Mouse (Mus musculus) retina, postnatal 7 days (tissue): ENCODE results near the gene Gcc1.

Source experiments
- DNase-seq: peaks from one replicate; pipeline ENCODE4 v3.0.0-alpha.2; 2012; ENCODE audit warnings: low read depth, low spot score

Gcc1 gene

DNA sequence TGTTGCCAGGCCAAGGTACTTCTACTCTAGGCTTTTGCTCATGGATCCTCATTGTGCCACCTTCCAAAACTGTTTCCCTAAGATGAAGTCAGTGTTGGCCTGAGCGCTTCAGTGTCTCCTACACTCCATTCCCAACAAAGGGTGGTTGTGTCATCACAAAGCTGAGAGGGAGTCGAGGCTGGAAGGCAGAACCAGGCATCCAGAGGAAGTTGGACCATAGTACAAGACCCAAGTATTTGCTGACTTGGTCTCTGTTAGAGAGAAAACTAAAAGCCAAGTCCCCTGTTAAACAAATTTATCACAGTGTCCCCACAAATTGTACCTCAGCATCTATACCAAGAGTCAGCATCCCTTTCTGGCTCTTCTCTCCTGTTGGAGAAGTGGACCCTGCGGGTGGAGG, at the start of gene Gcc1:
TSS of gene Gcc1 (minus strand) at position 101 of the 400 bp plus-strand sequence.
- no peak for DNase-seq

DNA sequence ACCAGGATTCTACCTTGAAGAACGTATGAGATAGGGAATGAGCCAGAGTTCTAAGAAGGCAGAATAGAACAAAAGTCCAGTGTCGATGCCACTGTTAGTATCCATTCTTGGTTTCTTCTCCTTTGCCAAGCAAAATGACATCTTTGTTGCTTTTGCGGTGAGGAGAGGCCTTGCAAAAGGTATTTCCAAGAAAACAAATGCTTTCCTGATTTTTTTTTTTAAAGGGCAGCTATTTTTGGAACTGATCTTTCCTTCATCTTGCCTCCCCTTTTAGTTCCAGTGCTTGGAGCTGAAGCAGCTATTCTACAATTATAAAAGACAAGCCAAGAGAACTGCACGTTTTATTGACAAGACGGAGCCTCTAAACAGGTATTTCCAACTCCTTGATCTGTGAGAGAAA, 46.6 kb upstream of the Gcc1 start, which contains the start of gene Snd1:
TSS of gene Snd1 (plus strand) at position 301 of the 400 bp plus-strand sequence.
- DNase-seq: no peak

DNA sequence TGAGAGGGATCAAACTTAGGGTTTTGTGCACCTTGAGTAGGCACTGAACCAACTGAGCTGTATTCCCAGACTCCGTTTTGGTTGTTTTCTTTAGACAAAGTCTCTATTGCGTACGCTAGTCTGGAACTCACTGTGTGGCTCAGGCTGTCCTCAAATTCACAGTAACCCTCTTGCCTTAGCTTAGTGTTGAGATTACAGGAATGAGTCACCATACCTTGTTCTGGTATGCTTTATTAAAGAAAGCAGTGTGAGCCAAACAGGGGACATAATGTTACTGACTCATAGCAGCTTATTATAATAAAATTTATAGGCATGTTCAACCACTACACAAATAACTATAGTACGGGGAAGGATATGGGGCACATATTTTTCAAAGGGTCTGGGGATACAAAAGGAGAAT, 46.0 kb upstream of the Gcc1 start:
- no peak for DNase-seq

DNA sequence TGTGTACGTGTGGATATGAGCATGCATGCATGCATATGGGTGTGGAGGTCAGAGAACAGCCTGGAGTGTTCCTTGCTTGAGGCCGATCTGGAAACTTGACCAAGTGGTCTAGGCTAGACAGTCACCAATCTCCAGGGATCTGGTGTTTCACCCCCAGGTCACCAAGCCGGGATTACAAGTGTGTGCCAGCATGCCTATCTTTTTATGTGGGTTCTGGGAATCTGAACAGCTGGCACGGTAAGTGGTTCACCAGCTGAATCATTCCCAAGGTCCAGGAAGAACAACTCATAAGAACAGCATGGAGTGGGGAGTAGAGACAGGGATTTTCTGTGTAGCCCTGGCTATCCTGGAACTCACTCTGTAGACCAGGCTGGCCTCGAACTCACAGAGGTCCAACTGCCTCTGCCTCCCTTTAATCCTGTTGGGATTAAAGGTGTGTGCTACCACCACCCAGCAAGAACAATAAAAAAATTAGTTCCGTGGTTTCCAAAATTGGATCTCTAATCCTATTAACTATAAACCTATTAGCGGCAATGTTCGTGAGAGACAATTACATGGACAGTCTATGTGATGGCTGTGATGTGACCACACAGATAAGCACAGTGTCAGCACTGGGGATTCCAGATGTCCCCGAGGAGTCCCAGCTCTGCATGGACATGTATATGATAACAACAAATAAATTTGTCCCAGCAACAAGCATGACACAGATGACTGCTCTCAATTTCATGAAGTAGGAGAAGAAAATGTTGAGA, 43.3 kb upstream of the Gcc1 start:
- DNase-seq: peak; percentile 25

DNA sequence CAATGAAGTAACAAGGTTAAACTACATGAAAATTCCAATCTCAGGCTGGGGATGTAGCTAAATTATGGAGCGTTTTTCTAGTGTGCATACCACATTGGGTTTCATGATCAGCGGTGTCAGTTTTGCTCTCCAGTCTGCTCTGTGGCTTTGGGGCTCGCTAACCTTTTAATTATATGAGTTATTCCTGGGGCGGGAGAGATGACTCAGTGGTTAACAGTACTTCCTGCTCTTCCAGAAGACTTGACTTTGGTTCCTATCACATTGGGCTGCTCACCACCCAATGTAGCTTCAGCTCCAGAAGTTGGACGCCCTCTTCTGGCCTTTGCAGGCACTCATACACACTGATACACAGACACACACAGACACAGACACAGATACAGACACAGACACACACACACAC, 42.4 kb upstream of the Gcc1 start:
- DNase-seq: no peak

DNA sequence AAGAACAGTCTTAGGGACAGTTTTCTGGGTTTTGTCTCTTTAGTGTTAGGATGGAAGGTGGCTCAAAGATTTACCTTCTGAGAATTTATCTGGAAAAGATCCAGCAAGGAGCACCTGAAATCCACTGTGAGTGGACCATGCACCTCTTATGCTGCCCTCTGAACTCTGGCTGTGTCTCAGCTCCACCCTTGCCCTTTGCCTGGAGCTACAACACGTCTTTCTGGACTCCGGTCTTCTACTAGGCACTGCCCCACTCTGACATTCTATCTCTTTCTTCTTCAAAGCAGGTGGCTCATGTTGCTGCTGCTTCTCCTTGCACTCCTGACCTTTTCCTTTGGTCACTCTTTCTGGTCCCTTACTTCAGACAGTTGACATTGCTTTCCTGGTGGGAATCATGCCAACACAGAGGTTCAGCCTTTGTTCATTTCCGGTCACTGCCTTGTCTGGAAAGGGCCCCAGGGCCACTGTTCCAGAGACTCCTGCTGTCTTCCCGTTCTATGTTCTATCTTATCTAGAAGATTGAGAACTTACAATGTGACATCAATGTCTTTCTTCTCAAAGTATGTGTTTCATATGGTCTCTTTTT, 41.9 kb upstream of the Gcc1 start:
- no peak for DNase-seq

DNA sequence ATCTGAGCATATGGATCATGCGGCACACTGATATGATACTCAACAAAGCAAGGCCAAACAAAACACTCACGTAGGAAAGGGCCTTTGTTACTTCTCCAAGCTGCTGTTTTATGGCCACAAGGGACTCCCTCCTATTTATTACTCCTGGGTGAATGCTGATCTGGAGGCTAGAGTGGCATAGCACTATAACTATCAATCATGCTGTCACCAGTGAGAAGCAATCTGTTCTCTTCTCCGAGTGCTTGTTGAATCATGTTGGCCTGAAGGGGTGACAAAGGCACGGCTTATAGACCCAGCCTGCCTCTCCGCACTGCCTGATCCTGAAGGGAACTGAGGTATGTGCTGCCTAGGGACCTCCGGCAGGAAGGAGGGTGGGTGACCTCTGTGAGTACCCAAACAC, 36.4 kb upstream of the Gcc1 start:
- no peak for DNase-seq

DNA sequence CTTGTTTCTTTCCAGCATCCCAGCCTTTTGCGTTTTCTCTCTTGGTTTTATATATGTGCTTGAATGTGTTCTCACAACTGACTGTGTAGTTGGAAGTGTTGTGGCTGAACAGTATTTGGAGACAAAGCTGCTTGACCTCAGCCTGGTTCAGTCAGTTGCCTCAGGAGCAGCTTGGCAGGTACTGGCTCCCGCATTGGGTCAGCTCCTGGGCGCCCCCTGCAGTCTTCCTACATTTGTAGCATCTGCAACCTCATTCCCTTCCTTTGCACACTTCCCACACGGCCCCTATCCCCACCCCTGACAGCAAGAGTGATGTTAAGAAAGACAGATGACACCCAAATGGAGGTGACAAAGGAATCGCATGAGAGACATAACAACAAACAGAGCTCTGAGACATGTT, 32.3 kb upstream of the Gcc1 start:
- peak; percentile 13 for DNase-seq

DNA sequence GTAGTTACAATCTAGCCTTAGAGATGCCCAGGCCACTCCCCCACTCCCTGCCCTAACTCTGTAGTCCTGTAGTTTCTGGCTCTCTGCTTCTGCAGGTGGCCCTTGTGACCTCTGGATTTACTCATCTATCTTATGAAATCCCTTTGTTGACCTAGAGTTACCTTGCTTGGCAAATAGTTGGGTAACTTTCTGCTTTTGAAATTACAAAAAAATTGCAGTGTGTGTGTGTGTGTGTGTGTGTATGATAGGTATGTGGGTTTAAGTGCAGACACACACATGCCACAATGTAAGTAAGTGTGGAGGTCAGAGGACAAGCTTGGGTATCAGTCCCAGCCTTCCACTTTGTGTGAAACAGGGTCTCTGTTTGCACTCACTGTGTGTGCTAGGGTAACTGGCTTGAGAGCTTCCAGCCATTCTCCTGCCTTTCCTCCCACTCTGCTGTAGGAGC, 31.1 kb upstream of the Gcc1 start:
- DNase-seq: no peak

DNA sequence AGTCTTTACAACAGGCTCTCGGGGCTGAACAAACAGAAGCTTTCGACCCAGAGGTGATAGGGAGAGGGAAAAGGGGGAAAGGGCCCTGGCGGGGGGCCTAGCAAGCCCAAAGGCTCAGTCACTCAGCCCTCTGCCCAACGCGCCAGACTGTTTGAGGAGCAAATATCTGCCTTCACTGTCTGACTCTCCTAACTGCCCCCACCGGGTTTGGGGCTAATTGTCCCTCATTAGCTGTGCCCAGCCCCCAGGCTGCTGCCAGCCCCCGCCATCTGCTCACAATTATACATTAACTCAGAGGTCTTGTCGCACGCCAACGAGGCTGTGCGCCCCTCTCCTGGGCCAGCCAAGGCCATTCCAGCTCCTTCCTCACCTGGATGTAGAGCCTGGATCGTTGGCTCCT, 22.8 kb upstream of the Gcc1 start:
- no peak for DNase-seq

DNA sequence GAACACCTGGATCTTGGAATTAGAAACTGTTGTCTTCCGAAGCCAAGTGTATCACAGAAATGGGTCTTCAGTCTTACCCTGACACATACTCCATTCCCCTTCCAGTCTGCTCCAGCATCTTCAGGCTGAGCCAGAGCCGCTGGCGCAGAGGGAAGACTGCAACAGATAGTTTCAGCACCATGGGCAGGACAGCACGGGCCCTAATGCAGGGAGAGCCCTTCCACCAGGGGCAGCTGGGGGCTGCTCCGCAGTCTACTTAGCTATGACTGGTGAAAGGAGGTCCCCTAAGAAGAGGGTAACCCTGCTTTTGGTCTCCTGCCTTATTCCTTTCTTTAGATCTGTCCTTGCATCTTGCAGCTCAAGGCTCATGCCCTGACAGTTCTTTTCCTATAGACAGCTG, 22.3 kb upstream of the Gcc1 start:
- DNase-seq: no peak

DNA sequence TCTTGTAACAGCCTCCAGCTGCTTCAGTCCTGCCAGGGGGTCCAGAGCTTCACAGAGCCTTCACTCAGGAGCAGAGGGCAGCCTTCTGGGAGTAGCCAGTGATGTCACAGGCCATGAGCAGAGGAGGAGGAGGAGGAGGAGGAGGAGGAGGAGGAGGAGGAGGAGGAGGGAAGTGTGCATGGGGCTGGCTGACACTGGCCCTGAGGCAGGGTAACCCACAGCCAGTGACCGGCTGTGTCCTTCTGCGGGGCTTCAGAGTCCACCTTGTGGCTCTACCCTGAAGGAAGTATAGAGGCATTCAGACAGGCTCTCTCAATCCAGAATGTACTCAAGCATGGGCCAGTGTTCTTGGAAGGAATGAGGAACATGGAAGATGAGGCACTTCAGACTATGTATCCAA, 21.1 kb upstream of the Gcc1 start, which contains the start of gene Pax4:
TSS of gene Pax4 (minus strand) at position 101 of the 400 bp plus-strand sequence.
- no peak for DNase-seq

DNA sequence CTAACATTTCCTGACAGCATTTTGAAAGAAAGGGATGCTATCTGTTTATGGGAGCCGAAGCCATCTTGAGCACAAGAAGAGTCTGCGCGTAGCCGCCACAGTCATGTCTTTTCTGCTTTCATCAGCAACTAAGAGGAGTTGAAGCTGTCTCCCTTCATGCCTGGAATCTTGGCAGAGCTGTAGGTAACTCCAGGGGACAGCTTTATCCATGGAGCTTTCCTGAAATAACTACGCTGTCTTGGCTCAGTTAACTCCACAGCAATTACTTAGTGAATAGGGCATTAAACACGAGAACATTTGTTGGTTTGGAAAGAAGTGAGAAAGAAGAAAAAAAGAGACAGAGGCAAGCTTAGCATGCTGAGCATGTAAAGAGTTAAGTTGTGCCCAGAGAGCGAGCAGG, 19.7 kb upstream of the Gcc1 start:
- DNase-seq: no peak

DNA sequence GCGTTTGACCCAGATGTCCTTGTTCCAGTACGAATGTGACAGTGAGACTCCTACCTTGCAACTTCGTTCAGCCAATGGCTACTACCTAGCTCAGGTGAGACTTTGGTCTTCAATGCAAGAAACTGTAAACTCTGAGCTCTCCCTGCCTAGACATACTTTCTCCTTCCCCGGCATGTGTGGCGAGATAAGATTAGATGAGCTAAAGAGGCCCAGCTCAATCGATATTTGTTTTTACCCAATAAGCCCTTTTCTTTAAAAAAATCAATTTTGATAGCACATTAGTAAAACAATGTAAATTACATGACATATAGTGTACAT, 3.3 kb upstream of the Gcc1 start:
- no peak for DNase-seq

DNA sequence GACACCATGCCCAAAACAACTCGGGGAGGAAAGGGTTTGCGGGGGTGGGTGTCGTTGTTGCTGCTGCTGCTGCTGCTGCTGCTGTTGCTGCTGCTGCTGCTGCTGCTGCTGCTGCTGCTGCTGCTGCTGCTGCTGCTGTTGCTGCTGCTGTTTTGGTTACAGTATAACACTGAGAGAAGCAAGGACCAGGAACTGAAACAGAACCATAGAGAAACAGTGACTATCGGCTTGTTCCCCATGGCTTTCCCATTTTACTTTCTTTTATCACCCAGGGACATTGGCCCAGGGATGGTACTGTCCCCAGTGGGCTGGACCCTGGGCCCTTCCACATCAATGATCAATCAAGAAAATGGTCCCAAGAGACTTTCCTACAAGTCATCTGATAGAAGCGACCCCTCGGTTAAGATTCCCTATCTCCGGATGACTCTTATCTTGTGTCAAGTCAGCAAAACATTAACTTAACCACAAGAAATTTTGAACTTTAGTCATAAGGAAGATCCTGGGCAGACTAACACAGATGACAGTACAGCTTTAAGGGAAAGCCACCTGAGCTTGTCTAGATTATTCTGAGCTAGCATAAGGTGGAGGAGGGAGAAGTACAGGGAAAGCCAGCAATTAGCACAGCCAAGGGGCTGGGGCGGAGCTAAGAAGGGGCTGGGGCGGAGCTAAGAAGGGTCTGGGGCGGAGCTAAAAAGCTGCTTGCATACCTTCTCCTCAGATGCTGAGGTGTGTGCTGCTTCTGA, 2.8 kb upstream of the Gcc1 start:
- DNase-seq: no peak

DNA sequence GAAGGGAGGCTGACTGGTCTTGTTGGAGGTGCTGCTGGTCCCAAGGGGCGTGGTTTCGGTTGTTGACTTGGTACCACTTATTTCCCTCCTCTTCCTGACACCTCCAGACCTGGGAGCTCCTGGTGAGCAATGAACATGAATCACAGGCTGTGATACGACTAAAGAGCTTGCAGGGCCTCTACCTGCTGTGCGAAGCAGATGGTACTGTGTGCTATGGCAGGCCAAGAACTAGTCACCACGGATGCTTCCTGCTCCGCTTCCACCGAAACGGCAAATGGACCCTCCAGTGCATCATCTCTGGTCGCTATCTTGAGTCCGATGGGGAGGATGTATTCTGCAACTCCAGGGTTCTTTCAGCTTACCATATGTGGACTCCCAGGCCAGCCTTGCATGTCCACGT, 1.7 kb upstream of the Gcc1 start:
- DNase-seq: no peak

DNA sequence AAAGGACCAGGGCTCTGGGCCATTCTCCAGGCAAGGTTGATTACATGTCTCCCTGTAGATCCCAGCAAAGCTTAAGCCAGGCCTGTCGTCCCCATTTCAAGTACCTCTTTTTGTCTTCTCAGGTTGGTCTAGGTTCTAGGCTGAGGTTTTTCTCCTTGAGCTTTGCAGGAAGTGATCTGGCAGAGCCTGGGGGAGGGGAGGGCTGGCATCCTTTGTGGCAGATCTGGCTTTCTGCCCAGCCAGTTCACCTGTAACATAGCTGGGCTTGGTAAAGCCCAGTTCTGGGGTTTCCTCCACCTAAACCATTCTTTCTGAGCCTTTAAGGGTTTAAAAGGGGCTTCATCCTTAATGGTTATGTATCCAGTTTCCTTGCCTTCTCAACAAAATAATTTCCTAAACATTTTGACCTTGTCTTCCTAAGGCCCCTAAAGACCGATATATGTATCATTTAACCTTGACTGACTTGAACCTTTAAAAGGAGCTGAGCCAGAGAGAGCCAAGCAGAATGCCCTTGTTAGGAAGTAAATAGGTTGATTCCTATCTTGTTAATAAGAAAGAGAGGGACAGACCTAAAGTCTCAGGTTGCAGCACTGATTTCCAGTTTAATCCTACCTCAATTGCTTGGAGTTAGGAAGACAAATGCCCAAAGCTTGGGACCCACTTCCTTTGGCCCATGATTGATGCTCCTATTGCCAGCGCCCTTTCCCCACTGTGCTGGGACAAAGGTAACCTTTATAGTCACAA, 922 bp downstream of the Gcc1 start, which contains the start of gene Fscn3:
TSS of gene Fscn3 (plus strand) at position 694 of the 744 bp plus-strand sequence.
- DNase-seq: no peak

DNA sequence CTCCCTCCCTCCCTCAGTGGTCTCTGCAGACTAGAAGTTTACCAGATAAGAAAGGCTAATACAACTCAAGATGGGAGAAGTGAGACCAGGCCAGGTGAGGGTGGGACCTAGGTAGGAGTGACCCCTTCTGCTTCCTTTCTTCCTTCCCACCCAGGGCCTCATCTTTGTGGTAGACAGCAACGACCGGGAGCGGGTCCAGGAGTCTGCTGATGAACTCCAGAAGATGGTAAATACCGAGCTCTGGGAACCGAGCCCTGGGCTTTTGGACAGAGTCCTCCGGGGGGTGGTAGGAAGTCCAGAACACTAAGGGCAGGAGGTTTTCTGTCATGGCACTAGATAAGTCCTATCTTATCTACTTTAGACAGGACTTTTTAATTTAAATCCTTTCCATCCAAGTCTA, 3.2 kb downstream of the Gcc1 start:
- no peak for DNase-seq

DNA sequence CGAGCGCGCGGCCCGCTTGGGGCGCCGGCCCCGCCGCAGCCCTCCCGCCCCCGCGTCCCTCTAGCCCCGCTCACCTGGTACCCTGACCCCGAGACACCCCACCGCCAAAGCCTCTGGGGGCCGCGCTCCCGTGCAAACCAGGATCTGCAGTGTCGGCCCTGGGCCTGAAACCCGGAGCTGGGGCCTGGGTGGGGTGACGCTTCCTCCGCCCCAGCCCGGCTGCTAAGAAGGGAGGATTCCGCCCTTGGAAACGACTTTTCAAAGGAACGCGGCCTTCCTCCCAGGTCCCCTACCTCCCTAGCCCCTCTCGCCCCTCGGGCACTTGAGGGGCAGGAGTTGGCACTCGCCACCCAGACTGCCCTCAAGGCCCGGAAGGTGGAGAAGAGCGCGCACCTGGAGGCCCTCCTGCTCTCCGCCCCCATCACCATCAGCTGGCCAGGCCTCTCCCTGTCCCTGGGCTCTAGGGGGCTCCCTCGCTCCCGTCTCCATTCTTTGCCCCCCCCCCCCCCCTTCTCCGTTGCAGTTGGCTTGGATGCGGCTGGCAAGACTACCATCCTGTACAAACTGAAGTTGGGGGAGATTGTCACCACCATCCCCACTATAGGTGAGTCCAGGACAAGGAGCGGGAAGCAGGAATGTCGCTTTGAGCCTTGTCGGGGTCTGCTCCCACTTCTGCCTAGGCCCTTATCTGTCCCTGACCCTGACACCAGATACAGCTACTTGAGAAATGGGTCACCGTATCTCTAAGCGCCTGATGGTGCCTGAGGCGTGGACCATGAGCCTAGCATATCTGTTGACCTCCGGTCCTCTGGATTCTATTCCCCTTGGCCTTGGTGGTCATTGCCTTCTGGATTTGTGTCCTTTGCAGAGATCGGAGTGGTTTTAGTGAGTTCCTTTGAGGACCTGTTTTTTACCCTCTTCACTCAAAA, 4.2 kb downstream of the Gcc1 start:
- DNase-seq: peak; percentile 13

DNA sequence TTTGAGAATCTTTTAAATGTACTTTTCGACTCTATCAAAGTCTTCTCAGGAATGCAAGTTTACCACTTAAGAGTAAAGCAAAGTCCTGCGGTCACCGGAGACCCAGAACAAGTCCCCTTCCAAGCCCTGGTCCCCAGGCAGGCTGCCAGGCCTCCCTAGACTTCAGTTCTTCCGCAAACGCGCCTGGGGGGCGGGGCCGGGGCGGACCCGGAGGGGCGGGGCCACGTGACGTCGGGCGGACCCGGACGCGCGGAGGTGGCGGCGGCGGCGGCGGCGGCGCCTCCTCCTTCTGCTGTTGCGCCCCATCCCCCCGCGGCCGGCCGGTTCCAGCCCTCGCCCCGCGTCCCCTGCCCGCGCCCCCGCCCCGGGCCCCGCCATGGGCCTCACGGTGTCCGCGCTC, 4.9 kb downstream of the Gcc1 start, which contains the start of gene Arf5:
TSS of gene Arf5 (plus strand) at position 248 of the 400 bp plus-strand sequence.
- peak; percentile 74 for DNase-seq
